Mouse (Mus musculus) frontal cortex, adult (tissue): ENCODE measurements at regions not wholly inside any gene's neighbourhood (a gene's known extent, or its start where the extent isn't known, plus 50 kb on each side); places are given as distances from the start of the nearest gene placed in this dataset.

Source experiments
- ATAC-seq: cut with Nextera tagmentation; 2 replicates; pipeline ENCODE4 v1.9.2; 2017; ENCODE audit warnings: mild to moderate bottlenecking, moderate library complexity, mixed read lengths; ENCODE audit not compliant: low TSS enrichment

GRCm38 (mm10) chr15:70489548-70489947 is 3344.8 kb upstream of the Gm6569 start:
- ATAC-seq = no peak

DNA sequence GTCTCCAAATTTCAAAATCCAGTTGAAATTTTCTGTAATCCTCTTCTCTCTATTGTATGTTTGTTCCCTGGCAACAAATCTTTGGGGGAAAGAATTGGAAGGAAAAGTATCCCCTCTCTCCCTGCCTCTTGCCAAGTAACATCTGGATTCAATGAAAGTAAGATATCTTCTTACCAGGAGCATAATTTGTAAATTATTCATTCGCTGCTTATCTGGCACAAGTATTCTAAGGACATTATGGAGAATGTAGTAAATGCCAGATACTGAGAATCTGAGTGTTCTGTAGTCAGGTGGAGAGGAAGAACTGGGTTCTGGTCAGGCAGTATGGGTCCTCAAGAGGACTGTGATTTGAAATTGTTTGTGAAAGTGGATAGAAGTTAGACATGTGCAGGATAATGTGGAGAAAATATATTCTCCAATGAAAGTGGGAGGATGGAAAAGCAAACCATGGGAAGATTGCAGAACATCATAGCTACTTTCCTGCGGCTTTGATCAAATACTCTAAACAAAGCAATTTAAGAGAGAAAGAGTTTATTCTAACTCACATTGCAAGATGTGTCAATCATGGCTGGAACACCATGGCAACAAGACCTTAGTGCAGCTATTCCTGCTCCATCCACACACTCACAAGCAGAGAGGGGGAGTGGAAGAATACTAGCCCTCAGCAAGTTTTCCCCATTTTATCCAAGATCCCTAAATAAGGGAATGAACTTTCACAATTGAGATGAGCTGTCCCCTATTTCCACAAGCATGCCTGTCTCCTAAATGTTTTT is 3327.1 kb upstream of the Gm6569 start:
- ATAC-seq = peak; percentile 47; the same call in 1 of the 2 replicates

DNA sequence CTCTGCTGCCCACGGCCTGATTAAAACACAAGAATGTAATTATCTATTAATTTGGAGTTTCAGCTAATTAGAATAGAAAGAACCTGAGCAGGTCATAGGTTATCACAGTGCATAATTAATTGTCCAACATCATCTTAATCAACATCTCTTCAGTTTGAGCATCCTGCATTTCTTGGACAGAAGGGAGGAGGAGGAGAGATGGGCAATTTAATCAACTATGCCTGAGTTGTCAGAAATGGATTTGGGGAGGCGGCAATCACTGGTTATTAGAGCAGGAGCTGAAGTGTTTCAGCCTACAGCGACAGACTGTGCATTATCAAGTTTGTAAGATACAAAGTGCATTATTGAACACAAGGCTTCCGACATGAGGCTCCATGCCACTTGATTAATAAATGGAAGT is 3313.8 kb upstream of the Gm6569 start:
- no peak for ATAC-seq

- ATAC-seq = no peak
Measured at GRCm38 (mm10) chr15:70554773-70555582, 3279.4 kb upstream of the Gm6569 start.

GRCm38 (mm10) chr15:70555583-70555894 is 3278.8 kb upstream of the Gm6569 start:
- no peak for ATAC-seq

DNA sequence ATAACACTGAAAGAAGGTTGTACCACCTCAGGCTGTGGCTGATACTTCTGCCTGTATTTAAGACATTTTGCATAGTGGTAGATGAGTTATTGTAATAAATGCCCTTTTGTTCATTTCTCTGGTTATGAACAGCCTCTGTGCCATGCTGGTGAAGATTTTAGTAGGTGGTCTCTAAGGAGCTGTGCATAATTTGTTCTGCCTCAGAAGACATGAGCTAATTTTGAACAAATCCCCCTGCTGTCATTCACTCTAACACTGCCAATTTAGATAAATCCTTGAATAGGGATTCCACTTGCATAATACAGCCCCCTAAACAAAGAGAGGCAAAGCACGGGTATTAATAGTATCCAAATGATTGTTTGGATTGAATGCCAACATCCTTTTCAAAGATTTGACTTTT is 3240.1 kb upstream of the Gm6569 start:
- ATAC-seq = no peak

GRCm38 (mm10) chr15:70600762-70601489 is 3233.4 kb upstream of the Gm6569 start:
- no peak for ATAC-seq

DNA sequence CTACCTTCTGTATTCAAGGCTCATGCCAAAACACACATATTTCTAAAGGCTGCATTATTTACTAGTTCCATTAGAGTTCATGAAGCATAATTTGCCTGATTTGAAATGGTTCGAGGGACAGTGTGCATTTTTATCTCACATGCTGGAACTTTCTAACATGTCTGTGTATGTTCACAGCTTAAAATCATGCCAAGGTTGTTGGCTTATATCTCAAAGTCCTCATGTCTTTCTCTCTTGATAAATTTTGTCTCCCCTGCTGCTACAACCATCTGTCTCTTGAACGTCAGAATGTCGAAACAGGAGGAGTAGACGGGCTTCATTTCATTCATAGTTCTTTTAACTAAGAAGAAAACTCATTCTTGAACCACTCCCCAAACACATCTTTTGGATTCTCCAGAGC is 3229.1 kb upstream of the Gm6569 start:
- ATAC-seq = no peak

GRCm38 (mm10) chr15:70606896-70607295 is 3227.5 kb upstream of the Gm6569 start:
- peak; percentile 79 for ATAC-seq

DNA sequence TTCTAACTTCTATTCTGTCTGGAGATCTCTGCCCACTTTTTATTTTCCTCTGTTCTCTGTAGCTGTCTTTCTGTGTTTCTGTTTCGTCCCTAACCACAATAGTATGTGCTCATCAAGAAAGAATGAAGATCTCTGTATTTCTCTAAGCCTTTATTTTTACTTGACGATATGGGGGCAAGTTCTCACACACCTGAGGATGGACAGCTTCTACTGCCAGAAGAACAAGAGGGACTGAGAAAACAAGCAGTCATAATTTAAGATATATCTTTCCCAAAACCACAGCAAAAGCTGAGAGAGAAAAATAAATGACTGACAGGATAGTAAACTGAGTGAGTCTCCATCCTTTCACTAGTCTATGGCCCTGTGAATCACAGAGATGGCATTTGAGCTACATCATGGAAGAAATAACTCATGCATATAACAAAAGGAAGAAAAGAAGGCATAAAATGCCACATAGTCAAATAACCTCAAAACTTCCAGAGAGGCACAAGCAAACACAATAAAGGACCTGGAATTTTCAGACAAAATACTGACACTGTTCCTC is 3216.2 kb upstream of the Gm6569 start:
- ATAC-seq = no peak

GRCm38 (mm10) chr15:70641051-70641552 is 3193.3 kb upstream of the Gm6569 start:
- ATAC-seq = peak; percentile 98

DNA sequence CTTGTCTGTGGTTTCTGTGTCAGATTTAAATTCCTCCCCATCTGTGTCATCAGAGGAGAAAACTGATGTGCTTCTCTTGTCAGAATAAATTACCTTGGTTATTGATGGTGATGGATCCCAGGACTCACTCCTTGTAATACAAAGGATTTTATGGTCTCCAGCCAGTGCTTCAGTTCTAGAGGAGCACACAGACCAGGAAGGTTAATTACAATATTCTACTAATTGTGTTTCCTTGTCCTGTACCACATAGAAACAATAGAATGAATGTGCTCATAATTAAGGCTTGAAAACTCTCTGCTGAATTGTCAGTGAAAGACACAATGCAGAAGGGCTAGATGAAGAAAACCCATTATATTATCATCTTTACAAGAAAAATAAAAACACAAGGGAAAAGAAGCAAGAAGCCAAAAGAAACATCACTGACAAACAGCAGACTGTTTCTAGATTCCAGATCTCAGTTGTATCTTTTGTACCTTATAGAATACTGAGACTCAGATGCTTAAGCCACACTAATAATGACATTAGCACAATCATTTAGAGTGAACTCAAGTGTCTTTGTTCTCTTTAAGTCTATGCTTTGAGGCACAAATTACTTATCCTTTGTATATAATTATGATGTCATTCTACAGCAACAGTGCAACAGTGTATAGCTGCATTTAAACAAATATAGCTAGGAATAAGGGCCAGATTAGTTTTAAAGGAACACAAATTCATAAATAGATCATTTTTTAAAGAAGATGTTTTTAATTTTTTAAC is 3189.7 kb upstream of the Gm6569 start:
- no peak for ATAC-seq

- no peak for ATAC-seq
Measured at GRCm38 (mm10) chr15:70675549-70675948, 3158.8 kb upstream of the Gm6569 start.

GRCm38 (mm10) chr15:70704547-70704946 is 3129.8 kb upstream of the Gm6569 start:
- ATAC-seq = no peak

GRCm38 (mm10) chr15:70713736-70714135 is 3120.6 kb upstream of the Gm6569 start:
- ATAC-seq = no peak

- no peak for ATAC-seq
Measured at GRCm38 (mm10) chr15:70727361-70727885, 3106.9 kb upstream of the Gm6569 start.

DNA sequence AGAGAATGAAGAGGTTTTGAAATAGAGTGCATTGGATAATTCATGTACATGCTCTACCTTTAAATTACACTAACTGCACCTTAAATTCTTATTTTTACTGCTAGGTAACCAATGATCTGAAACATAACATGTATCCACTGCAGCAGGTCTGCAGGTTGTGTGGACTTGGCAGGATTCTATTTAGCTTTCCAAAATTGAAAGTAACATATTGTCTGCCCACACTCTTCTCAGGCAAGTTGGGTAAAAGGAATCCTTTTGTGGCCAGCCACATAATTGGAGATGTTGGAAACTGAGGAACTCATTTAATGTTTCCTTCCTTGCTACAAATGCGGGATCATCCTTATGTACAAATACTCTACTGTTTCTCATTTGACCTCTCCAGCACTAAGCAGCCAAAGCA is 3106.4 kb upstream of the Gm6569 start:
- peak; percentile 87 for ATAC-seq

DNA sequence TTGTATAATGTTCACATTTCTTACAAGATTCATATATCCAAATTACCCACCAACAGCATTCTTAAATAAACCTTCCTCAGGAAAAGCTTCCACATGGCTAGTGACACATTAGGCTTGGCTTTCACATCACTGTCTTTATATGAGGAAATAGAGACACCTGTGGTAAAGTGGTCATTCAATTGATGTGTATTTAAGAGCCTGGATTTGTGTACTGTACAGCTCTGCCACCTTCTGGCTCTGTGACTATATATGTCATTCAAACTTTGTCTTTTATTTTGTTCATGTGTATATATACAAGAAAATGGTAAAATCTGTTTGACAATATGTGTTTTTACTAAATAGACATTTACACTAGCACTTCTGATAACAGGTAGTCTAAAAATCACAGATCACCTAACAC is 3090.1 kb upstream of the Gm6569 start:
- no peak for ATAC-seq

GRCm38 (mm10) chr15:70764045-70764444 is 3070.3 kb upstream of the Gm6569 start:
- ATAC-seq = peak; percentile 57

- ATAC-seq = no peak
Measured at GRCm38 (mm10) chr15:70764513-70764912, 3069.8 kb upstream of the Gm6569 start.

- no peak for ATAC-seq
Measured at GRCm38 (mm10) chr15:70765471-70765870, 3068.9 kb upstream of the Gm6569 start.
